Mouse (Mus musculus): ENCODE data around the gene Mertk. TPM values are rescaled to one million over a fixed set of nuclear protein-coding genes. Genes with fewer than 3 reads are reported as not detected.

Gene Mertk
- polyA plus RNA-seq, 1 experiment from 2014 or later = 3.0 TPM

GRCm38 (mm10) chr2:128817387-128817785 is 118.6 kb downstream of the Mertk start:
- no peaks in the 10 kb centered on the region for H3K9me3 ChIP-seq (ENCODE audit: control insufficient read depth, low read length)
- H3K36me3 ChIP-seq (ENCODE audit: control insufficient read depth, insufficient read depth, low read length) = no peaks in the 10 kb centered on the region
- WGBS = 0% methylated on average over 7 of the region's 7 CpGs
- no peak for DNase-seq (ENCODE audit: low spot score, missing footprints)
- H3K9ac ChIP-seq (ENCODE audit: low read length) = peak overlapping the region; percentile 43; the same call in 1 of the 2 replicates
- H3K27me3 ChIP-seq (ENCODE audit: control insufficient read depth, insufficient read depth, low read length) = no peaks in the 10 kb centered on the region
- peak overlapping the region; percentile 76 for H3K4me3 ChIP-seq (ENCODE audit: low read depth, low read length)
- peak overlapping the region; percentile 65 for H3K4me2 ChIP-seq
- no peak for ATAC-seq (ENCODE audit: low FRiP score)
- no peak overlapping the region for H3K27ac ChIP-seq (ENCODE audit: low read depth, low read length)
- H3K4me1 ChIP-seq (ENCODE audit: control insufficient read depth, insufficient read depth, low read length) = peaks cover 4% of the 10 kb centered on the region; the same call in 1 of the 2 replicates

DNA sequence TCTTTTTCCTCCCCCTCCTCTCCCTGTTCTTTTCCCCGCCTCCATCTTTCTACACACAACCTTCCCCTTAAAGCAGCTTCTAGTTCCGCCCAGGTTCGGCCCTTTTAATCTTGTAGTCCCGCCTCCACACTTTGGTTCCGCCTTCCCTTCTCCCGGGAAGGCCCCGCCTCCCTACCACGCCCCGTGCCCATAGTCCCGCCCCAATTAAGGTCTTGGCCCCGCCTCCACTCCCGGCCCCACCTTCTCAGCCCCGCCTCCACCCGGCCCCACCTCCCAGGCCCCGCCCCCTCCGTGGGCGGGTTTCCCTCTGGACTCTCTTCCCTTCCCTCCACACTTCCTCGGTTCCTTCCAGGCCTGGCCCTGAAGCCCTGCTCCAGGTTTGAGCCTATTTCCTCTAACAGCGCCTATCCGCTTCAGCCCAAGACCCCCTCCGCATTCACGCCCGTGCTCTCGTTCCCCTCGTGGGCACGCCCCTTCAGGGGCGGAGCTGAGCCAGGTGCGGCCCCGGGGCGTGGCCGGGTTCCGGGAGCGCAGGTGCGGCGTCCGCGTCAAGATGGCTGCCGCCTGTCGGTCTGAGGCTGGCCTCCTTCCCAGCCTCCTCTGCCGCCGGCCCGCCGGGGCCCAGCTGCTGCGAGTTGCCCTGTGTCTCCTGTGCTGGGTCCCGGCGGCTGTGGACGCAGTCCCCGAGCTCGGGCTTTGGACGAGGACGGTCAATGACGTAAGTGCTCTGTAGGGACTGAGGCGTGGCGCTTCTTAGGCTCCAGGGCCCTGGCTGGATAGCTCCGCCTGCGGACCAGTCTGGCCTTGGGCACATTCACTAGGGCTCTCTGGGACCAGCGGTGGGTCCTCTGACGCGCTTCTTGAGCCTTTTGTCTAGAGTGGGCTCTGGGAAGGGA is 119.3 kb downstream of the Mertk start, which contains the start of gene Tmem87b:
Gene Tmem87b (plus strand): TSS at position 333 of the 896 bp plus-strand sequence.
- peak within 1 kb of the TSS; percentile 76 for H3K4me3 ChIP-seq (ENCODE audit: low read depth, low read length)
- peak within 1 kb of the TSS; percentile 70 for H3K4me2 ChIP-seq
- H3K9ac ChIP-seq (ENCODE audit: low read length) = peak within 1 kb of the TSS; percentile 72
- no peaks in the 10 kb centered on the region for H3K36me3 ChIP-seq (ENCODE audit: control insufficient read depth, insufficient read depth, low read length)
- H3K4me1 ChIP-seq (ENCODE audit: control insufficient read depth, insufficient read depth, low read length) = peaks cover 4% of the 10 kb centered on the region; the same call in 1 of the 2 replicates
- no peaks in the 10 kb centered on the region for H3K9me3 ChIP-seq (ENCODE audit: control insufficient read depth, low read length)
- peak; percentile 100 for DNase-seq (ENCODE audit: low spot score, missing footprints)
- H3K27ac ChIP-seq (ENCODE audit: low read depth, low read length) = peak within 1 kb of the TSS; percentile 91
- no peaks in the 10 kb centered on the region for H3K27me3 ChIP-seq (ENCODE audit: control insufficient read depth, insufficient read depth, low read length)
- under 1% methylated on average over 59 of the region's 59 CpGs for WGBS
- ATAC-seq (ENCODE audit: low FRiP score) = peak; percentile 93

GRCm38 (mm10) chr2:128818956-128819643 is 120.3 kb downstream of the Mertk start:
- WGBS = 25% methylated on average over 14 of the region's 14 CpGs
- Histone ChIP-seq H3K36me3 (ENCODE audit: control insufficient read depth, insufficient read depth, low read length) (no peaks in the 10 kb centered on the region), H3K27me3 (ENCODE audit: control insufficient read depth, insufficient read depth, low read length) (no peaks in the 10 kb centered on the region), H3K4me3 (ENCODE audit: low read depth, low read length) (peak overlapping the region; percentile 76), H3K4me2 (peak overlapping the region; percentile 70), H3K27ac (ENCODE audit: low read depth, low read length) (peak overlapping the region; percentile 91), H3K9ac (ENCODE audit: low read length) (peak overlapping the region; percentile 72), H3K9me3 (ENCODE audit: control insufficient read depth, low read length) (no peaks in the 10 kb centered on the region), H3K4me1 (ENCODE audit: control insufficient read depth, insufficient read depth, low read length) (peaks cover 4% of the 10 kb centered on the region; the same call in 1 of the 2 replicates)
- no peak for DNase-seq (ENCODE audit: low spot score, missing footprints)
- no peak for ATAC-seq (ENCODE audit: low FRiP score)

- WGBS = 83% methylated on average over 2 of the region's 2 CpGs
- Histone ChIP-seq H3K9ac (ENCODE audit: low read length) (no peak overlapping the region), H3K36me3 (ENCODE audit: control insufficient read depth, insufficient read depth, low read length) (no peaks in the 10 kb centered on the region), H3K4me1 (ENCODE audit: control insufficient read depth, insufficient read depth, low read length) (peaks cover 4% of the 10 kb centered on the region; the same call in 1 of the 2 replicates), H3K27ac (ENCODE audit: low read depth, low read length) (no peak overlapping the region), H3K4me3 (ENCODE audit: low read depth, low read length) (no peak overlapping the region), H3K27me3 (ENCODE audit: control insufficient read depth, insufficient read depth, low read length) (no peaks in the 10 kb centered on the region), H3K4me2 (no peak overlapping the region), H3K9me3 (ENCODE audit: control insufficient read depth, low read length) (no peaks in the 10 kb centered on the region)
- ATAC-seq (ENCODE audit: low FRiP score) = no peak
- no peak for DNase-seq (ENCODE audit: low spot score, missing footprints)
These were observed 121.9 kb downstream of the Mertk start for GRCm38 (mm10) chr2:128820631-128821030.

DNA sequence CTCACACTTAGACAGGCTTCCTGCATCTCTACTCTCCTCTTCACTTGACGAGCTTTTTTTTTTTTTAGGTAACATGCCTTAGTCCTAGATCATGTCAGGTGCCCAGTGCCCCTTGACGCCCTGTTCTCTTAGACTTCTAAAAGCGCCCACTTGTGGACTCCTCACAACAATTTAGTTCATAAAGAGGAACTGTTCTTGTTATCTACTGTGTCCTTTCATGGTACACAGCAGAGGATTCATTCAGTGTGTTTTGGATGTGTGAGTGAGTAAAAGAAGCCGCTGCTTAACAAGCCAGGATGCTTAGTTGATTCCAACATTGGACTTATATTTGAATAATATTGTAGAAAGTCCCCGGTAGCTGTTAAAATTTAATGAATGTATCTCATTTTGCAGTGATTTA is 125.1 kb downstream of the Mertk start:
- ATAC-seq (ENCODE audit: low FRiP score) (no peak), DNase-seq (ENCODE audit: low spot score, missing footprints) (no peak)
- Histone ChIP-seq H3K4me2 (no peak overlapping the region), H3K27ac (ENCODE audit: low read depth, low read length) (no peak overlapping the region), H3K4me1 (ENCODE audit: control insufficient read depth, insufficient read depth, low read length) (peaks cover 3% of the 10 kb centered on the region; the same call in 1 of the 2 replicates), H3K27me3 (ENCODE audit: control insufficient read depth, insufficient read depth, low read length) (no peaks in the 10 kb centered on the region), H3K9me3 (ENCODE audit: control insufficient read depth, low read length) (no peaks in the 10 kb centered on the region), H3K9ac (ENCODE audit: low read length) (no peak overlapping the region), H3K4me3 (ENCODE audit: low read depth, low read length) (no peak overlapping the region), H3K36me3 (ENCODE audit: control insufficient read depth, insufficient read depth, low read length) (no peaks in the 10 kb centered on the region; the same call in 1 of the 2 replicates)
- 91% methylated on average over 5 of the region's 5 CpGs for WGBS

GRCm38 (mm10) chr2:128827787-128828186 is 129.0 kb downstream of the Mertk start:
- no peaks in the 10 kb centered on the region for H3K4me1 ChIP-seq (ENCODE audit: control insufficient read depth, insufficient read depth, low read length)
- H3K27ac ChIP-seq (ENCODE audit: low read depth, low read length) = no peak overlapping the region
- H3K4me2 ChIP-seq = no peak overlapping the region
- no peaks in the 10 kb centered on the region for H3K9me3 ChIP-seq (ENCODE audit: control insufficient read depth, low read length)
- DNase-seq (ENCODE audit: low spot score, missing footprints) (no peak), ATAC-seq (ENCODE audit: low FRiP score) (no peak)
- H3K27me3 ChIP-seq (ENCODE audit: control insufficient read depth, insufficient read depth, low read length) = no peaks in the 10 kb centered on the region
- 92% methylated on average over 1 of the region's 1 CpGs for WGBS
- no peak overlapping the region for H3K9ac ChIP-seq (ENCODE audit: low read length)
- H3K4me3 ChIP-seq (ENCODE audit: low read depth, low read length) = no peak overlapping the region
- peaks cover 2% of the 10 kb centered on the region; the same call in 1 of the 2 replicates for H3K36me3 ChIP-seq (ENCODE audit: control insufficient read depth, insufficient read depth, low read length)

DNA sequence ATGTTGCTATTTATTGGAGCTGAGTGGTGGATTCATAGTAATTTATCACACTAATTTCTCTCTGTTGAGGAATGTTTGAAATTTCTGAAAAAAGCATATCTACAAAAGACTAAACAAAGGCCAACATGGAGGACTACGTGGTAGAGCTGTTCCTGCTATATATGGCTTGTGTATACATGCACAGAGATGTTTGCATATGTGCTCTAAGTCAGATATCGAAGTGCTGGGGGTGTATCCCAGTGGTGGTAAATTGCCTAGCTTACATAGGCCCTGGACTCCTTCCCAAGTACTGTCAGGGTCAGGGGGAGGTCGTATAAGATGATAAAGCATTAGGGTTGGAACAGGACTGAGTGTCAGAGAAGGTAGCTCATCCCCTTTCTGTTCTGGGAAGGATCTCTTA is 133.9 kb downstream of the Mertk start:
- 90% methylated on average over 3 of the region's 3 CpGs for WGBS
- DNase-seq (ENCODE audit: low spot score, missing footprints) (no peak), ATAC-seq (ENCODE audit: low FRiP score) (no peak)
- no peak overlapping the region for H3K9ac ChIP-seq (ENCODE audit: low read length)
- no peak overlapping the region for H3K4me3 ChIP-seq (ENCODE audit: low read depth, low read length)
- peaks cover 11% of the 10 kb centered on the region; the same call in 1 of the 2 replicates for H3K36me3 ChIP-seq (ENCODE audit: control insufficient read depth, insufficient read depth, low read length)
- H3K9me3 ChIP-seq (ENCODE audit: control insufficient read depth, low read length) = no peaks in the 10 kb centered on the region
- H3K4me1 ChIP-seq (ENCODE audit: control insufficient read depth, insufficient read depth, low read length) = no peaks in the 10 kb centered on the region
- H3K4me2 ChIP-seq = no peak overlapping the region
- no peak overlapping the region for H3K27ac ChIP-seq (ENCODE audit: low read depth, low read length)
- H3K27me3 ChIP-seq (ENCODE audit: control insufficient read depth, insufficient read depth, low read length) = no peaks in the 10 kb centered on the region

- Histone ChIP-seq H3K4me1 (ENCODE audit: control insufficient read depth, insufficient read depth, low read length) (no peaks in the 10 kb centered on the region), H3K9me3 (ENCODE audit: control insufficient read depth, low read length) (no peaks in the 10 kb centered on the region), H3K4me3 (ENCODE audit: low read depth, low read length) (no peak overlapping the region), H3K36me3 (ENCODE audit: control insufficient read depth, insufficient read depth, low read length) (peaks cover 11% of the 10 kb centered on the region; the same call in 1 of the 2 replicates), H3K9ac (ENCODE audit: low read length) (no peak overlapping the region), H3K4me2 (no peak overlapping the region), H3K27me3 (ENCODE audit: control insufficient read depth, insufficient read depth, low read length) (no peaks in the 10 kb centered on the region), H3K27ac (ENCODE audit: low read depth, low read length) (no peak overlapping the region)
- ATAC-seq (ENCODE audit: low FRiP score) (no peak), DNase-seq (ENCODE audit: low spot score, missing footprints) (no peak)
- 84% methylated on average over 2 of the region's 2 CpGs for WGBS
These were observed 134.3 kb downstream of the Mertk start for GRCm38 (mm10) chr2:128833035-128833434.

DNA sequence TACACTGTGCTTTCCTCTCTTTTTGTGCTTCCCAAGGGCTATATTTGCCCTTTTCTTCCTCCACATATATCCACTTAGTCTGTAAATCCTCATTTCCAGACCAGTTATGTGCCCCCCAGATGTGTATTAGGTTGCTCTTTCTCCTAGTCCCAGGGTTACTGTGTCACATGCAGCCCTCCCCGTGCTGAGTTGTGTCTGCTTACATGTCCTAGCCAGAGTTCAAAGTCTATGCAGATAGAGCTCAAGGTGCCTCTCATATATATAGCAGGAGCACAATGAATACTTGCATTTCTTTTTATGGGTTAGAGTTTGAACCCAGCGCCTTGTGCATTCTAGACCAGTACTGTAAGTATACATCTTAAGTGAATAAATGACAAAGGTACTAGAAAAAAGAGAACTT is 134.7 kb downstream of the Mertk start:
- H3K27me3 ChIP-seq (ENCODE audit: control insufficient read depth, insufficient read depth, low read length) = no peaks in the 10 kb centered on the region
- no peak overlapping the region for H3K4me3 ChIP-seq (ENCODE audit: low read depth, low read length)
- H3K4me1 ChIP-seq (ENCODE audit: control insufficient read depth, insufficient read depth, low read length) = no peaks in the 10 kb centered on the region
- DNase-seq (ENCODE audit: low spot score, missing footprints) (no peak), ATAC-seq (ENCODE audit: low FRiP score) (no peak)
- no peak overlapping the region for H3K27ac ChIP-seq (ENCODE audit: low read depth, low read length)
- 92% methylated on average over 2 of the region's 2 CpGs for WGBS
- H3K36me3 ChIP-seq (ENCODE audit: control insufficient read depth, insufficient read depth, low read length) = peaks cover 11% of the 10 kb centered on the region; the same call in 1 of the 2 replicates
- no peaks in the 10 kb centered on the region for H3K9me3 ChIP-seq (ENCODE audit: control insufficient read depth, low read length)
- H3K4me2 ChIP-seq = no peak overlapping the region
- no peak overlapping the region for H3K9ac ChIP-seq (ENCODE audit: low read length)

All from midbrain, embryonic 11.5 days (tissue).